Mouse (Mus musculus) neural tube, embryonic 14.5 days (tissue): ENCODE results near the gene Gm20388. TPM values are rescaled to one million over a fixed set of nuclear protein-coding genes. Genes with fewer than 3 reads are reported as not detected.

ENCODE experiments used
- ATAC-seq: fragments of 200-750 bp; cut with Nextera tagmentation; 2 replicates; pipeline ENCODE4 v1.8.0; 2017; ENCODE audit warnings: low read depth, mild to moderate bottlenecking, moderate TSS enrichment, moderate library complexity
- H3K27ac ChIP-seq: fragments of 300-500 bp; sonication (generic); 2 replicates; pipeline ENCODE4 v1.5.1; 2014; ENCODE audit warnings: low read depth, mild to moderate bottlenecking, control low read depth, low read length, moderate library complexity, mixed read lengths
- H3K27me3 ChIP-seq: fragments of 300-500 bp; sonication (generic); 2 replicates; pipeline ENCODE4 v1.6.1; 2014; ENCODE audit warnings: low read length; ENCODE audit not compliant: control insufficient read depth, insufficient read depth
- H3K36me3 ChIP-seq: fragments of 300-500 bp; sonication (generic); 2 replicates; pipeline ENCODE4 v1.6.1; 2014; ENCODE audit warnings: low read length, mixed read lengths; ENCODE audit not compliant: control insufficient read depth, insufficient read depth
- H3K4me1 ChIP-seq: fragments of 300-500 bp; sonication (generic); 2 replicates; pipeline ENCODE4 v1.6.1; 2014; ENCODE audit warnings: low read length; ENCODE audit not compliant: control insufficient read depth, insufficient read depth
- H3K4me2 ChIP-seq: fragments of 300-500 bp; sonication (generic); 2 replicates; pipeline ENCODE4 v1.6.1; 2014; ENCODE audit warnings: mild to moderate bottlenecking, low read depth, low read length, control low read depth
- H3K4me3 ChIP-seq: fragments of 300-500 bp; sonication (generic); 2 replicates; pipeline ENCODE4 v1.5.1; 2014; ENCODE audit warnings: low read depth, low read length, control low read depth, mixed read lengths
- H3K9ac ChIP-seq: fragments of 300-500 bp; sonication (generic); replicated peaks from 2 replicates; pipeline ENCODE4 v1.6.1; 2014; ENCODE audit warnings: low read depth, mild to moderate bottlenecking, control low read depth, low read length, mixed read lengths
- H3K9me3 ChIP-seq: fragments of 300-500 bp; sonication (generic); 2 replicates; pipeline ENCODE4 v1.6.1; 2016; ENCODE audit warnings: low read length; ENCODE audit not compliant: control insufficient read depth
- WGBS: fragments of 180-500 bp; shearing (Covaris S2); extraction: QIAGEN DNeasy Blood & Tissue Kit; methylation state at CpG from one replicate; pipeline ENCODE4 v1.1.7; 2014; 5-methylcytosine and 5-hydroxymethylcytosine counted together
- polyA plus RNA-seq: library from polyadenylated mRNA; unstranded; fragments of >200 nt; fragmentation: Nextera tagmentation; extraction: Ambion mirVana; gene quantifications from 2 replicates; pipeline ENCODE4 v1.2.1, GENCODE M21; 2014

Gm20388 gene
- polyA plus RNA-seq, 1 experiment from 2014 or later = 10.3 TPM

- H3K27me3 ChIP-seq = no peaks in the 10 kb centered on the region
- H3K36me3 ChIP-seq = peaks cover 17% of the 10 kb centered on the region
- H3K9me3 ChIP-seq = no peaks in the 10 kb centered on the region
- H3K4me2 ChIP-seq = no peak overlapping the region
- no peak overlapping the region for H3K9ac ChIP-seq
- no peak overlapping the region for H3K27ac ChIP-seq
- WGBS = 54% methylated on average over 5 of the region's 5 CpGs
- peaks cover 4% of the 10 kb centered on the region; the same call in 1 of the 2 replicates for H3K4me1 ChIP-seq
- ATAC-seq = peak; percentile 46; the same call in 1 of the 2 replicates
- H3K4me3 ChIP-seq = no peak overlapping the region
Measured at GRCm38 (mm10) chr8:119960531-119961104, 50.0 kb downstream of the Gm20388 start.

DNA sequence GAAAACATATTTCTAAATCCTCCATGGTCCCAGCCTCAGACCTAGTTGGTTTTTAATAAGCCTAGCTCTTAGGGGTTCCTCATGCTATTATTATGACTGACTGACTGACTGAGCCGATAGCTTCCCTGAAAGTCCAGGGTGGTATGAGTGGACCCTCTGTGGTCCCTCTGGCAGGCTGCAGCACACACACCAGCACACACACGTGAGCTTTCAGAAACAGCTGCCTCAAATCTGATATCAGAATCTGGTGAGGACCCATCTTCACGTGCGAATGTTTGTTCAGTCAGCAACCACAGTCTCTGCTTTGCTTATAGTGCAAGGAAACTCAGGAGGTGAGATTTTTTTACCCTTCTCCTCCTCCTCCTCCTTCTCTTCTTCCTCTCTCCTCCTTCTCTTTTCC lies 54.2 kb downstream of the Gm20388 start:
- ATAC-seq = no peak
- no peak overlapping the region for H3K4me3 ChIP-seq
- peaks cover 4% of the 10 kb centered on the region; the same call in 1 of the 2 replicates for H3K4me1 ChIP-seq
- no peaks in the 10 kb centered on the region for H3K27me3 ChIP-seq
- H3K27ac ChIP-seq = no peak overlapping the region
- no peak overlapping the region for H3K4me2 ChIP-seq
- no peak overlapping the region for H3K9ac ChIP-seq
- H3K36me3 ChIP-seq = no peaks in the 10 kb centered on the region
- H3K9me3 ChIP-seq = no peaks in the 10 kb centered on the region
- WGBS = 83% methylated on average over 4 of the region's 4 CpGs

DNA sequence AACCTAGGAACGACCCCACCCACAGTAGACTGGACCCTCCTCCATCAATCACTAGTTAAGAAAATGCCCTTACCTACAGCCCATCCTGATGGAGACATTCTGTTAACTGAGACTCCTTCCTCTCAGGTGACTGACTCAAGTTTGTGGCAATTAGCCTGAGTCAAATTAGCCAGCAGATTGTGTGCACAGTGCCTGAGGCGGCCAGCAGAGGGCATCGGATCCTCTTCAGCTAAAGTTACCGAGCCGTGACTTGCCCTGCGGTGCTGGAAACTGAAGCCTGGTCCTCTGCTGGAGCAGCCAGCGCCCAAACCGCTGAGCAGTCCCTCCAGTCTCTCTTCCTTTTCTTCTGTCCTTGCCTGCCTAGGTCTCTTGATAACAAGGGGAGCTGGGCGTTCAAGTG lies 56.8 kb downstream of the Gm20388 start:
- H3K4me1 ChIP-seq = no peaks in the 10 kb centered on the region
- H3K9me3 ChIP-seq = no peaks in the 10 kb centered on the region
- ATAC-seq = no peak
- H3K4me2 ChIP-seq = no peak overlapping the region
- WGBS = 88% methylated on average over 9 of the region's 9 CpGs
- H3K27me3 ChIP-seq = no peaks in the 10 kb centered on the region
- H3K4me3 ChIP-seq = no peak overlapping the region
- H3K9ac ChIP-seq = no peak overlapping the region
- no peaks in the 10 kb centered on the region for H3K36me3 ChIP-seq
- no peak overlapping the region for H3K27ac ChIP-seq

GRCm38 (mm10) chr8:119970169-119970568 lies 59.5 kb downstream of the Gm20388 start:
- H3K4me1 ChIP-seq = no peaks in the 10 kb centered on the region
- H3K9me3 ChIP-seq = no peaks in the 10 kb centered on the region
- H3K27me3 ChIP-seq = no peaks in the 10 kb centered on the region
- no peak overlapping the region for H3K4me2 ChIP-seq
- no peaks in the 10 kb centered on the region for H3K36me3 ChIP-seq
- no peak overlapping the region for H3K27ac ChIP-seq
- 80% methylated on average over 9 of the region's 9 CpGs for WGBS
- ATAC-seq = no peak
- no peak overlapping the region for H3K9ac ChIP-seq
- H3K4me3 ChIP-seq = no peak overlapping the region

DNA sequence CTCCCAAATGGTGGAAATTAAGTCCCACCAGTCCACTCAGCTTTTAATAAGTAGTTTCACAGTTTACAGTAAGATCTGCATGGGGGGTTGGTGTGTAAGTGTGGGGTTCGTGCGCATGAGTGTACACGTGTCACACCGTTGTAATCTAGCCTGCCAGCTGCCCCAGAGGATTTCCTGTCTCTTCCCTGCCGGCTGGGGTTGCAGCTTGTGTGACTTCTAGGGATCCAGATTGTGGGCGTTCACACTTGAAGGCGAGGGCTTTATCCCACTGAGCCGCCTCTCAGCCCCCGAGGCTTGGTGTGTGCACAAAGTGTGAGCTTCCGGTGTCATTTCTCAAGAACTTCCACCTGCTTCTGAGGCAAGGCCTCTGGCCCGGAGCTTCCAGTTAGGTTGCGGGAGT lies 61.9 kb downstream of the Gm20388 start:
- Histone ChIP-seq H3K4me2 (no peak overlapping the region), H3K4me1 (no peaks in the 10 kb centered on the region), H3K36me3 (no peaks in the 10 kb centered on the region), H3K27ac (no peak overlapping the region), H3K27me3 (no peaks in the 10 kb centered on the region), H3K9me3 (no peaks in the 10 kb centered on the region), H3K4me3 (no peak overlapping the region), H3K9ac (no peak overlapping the region)
- 79% methylated on average over 12 of the region's 12 CpGs for WGBS
- no peak for ATAC-seq

DNA sequence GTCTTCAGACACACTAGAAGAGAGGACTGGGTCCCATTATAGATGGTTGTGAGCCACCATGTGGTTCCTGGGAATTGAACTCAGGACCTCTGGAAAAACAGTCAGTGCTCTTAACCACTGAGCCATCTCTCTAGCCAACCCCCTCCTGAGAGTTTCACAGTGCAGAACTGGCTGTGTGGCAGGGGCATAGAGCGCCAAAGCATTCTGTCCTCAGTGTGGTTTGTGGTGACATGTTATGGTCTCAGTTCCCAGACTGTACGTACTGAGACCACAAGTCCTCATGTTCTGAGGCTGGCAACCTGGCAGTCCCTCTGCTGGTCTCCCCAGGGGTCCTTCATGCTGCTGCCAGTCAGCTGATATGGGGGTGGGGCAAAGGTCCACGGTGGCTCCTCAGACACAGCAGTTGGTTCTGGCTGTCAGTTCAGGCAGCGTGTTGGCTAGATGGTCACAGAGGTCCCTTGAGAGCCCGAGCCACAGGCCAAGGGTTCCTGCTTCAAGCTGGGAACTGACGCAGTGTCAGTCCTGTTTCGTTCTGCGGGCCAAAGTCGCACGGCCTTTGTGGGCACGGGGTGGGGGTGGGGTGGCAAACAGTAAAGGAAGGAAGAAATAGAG lies 68.2 kb downstream of the Gm20388 start:
- H3K36me3 ChIP-seq = no peaks in the 10 kb centered on the region
- 64% methylated on average over 11 of the region's 11 CpGs for WGBS
- no peak overlapping the region for H3K4me2 ChIP-seq
- no peak overlapping the region for H3K4me3 ChIP-seq
- H3K27ac ChIP-seq = no peak overlapping the region
- H3K4me1 ChIP-seq = no peaks in the 10 kb centered on the region
- H3K9me3 ChIP-seq = no peaks in the 10 kb centered on the region
- H3K27me3 ChIP-seq = no peaks in the 10 kb centered on the region
- ATAC-seq = no peak
- H3K9ac ChIP-seq = no peak overlapping the region

DNA sequence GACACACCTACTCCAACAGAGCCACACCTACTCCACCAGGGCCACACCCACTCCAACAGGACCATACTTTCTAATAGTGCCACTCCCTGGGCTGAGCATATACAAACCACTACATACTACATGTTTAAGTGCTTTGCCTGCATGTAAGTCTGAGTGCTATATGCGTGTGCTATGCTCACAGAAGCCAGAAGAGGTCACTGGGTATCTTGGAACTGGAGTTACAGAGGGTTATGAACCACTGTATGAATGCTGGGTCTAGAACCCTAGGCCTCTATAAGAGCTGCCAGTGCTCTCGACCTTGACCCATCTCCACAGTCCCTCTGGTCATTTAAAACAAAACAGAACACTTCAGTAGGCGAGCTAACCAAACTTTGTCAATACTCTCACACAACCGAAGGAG lies 70.6 kb downstream of the Gm20388 start:
- no peaks in the 10 kb centered on the region for H3K9me3 ChIP-seq
- H3K27ac ChIP-seq = no peak overlapping the region
- no peaks in the 10 kb centered on the region for H3K36me3 ChIP-seq
- 80% methylated on average over 4 of the region's 4 CpGs for WGBS
- H3K27me3 ChIP-seq = no peaks in the 10 kb centered on the region
- H3K4me2 ChIP-seq = no peak overlapping the region
- H3K4me3 ChIP-seq = no peak overlapping the region
- no peak for ATAC-seq
- no peaks in the 10 kb centered on the region for H3K4me1 ChIP-seq
- H3K9ac ChIP-seq = no peak overlapping the region

DNA sequence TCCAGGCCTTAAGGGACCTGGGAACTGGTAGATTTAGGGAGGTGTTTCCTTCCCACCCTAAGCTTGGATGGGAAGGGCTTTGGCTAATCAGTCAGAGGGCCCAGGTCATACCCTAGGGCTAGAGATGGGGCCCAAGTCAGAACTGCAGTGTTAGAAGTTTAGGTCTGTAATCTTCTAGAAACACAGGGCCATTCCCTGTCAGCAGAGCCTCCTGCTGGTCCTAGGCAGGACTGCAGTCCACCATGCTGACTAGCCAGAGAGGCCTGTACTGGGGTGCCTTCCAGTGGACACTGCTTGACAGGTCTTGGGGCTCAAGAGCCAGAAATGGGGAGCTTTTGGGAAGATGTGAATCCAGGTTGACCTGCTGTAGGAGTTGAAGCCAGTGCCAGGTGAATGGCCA lies 73.4 kb downstream of the Gm20388 start:
- Histone ChIP-seq H3K9ac (no peak overlapping the region), H3K4me2 (no peak overlapping the region), H3K27ac (no peak overlapping the region), H3K36me3 (no peaks in the 10 kb centered on the region), H3K27me3 (no peaks in the 10 kb centered on the region), H3K4me3 (no peak overlapping the region), H3K9me3 (no peaks in the 10 kb centered on the region), H3K4me1 (no peaks in the 10 kb centered on the region)
- no peak for ATAC-seq

DNA sequence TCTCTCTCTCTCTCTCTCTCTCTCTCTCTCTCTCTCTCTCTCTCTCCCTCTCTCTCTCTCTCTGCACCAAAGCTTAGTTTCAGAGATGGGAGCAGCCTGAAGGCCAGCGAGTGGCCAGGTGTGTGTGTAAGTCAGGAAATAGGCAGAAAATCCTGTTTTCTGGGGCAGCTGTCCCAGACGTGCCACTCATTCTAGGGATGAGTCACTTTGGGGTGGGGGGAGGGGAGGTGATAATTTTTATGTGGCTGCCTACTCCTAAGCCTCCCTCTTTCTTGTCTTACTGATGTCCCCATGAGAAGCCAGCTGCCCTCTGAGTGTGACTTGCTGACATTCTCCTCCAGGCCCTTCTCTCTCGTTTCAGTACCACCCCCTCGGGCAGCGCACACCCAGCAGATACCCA lies 75.5 kb downstream of the Gm20388 start:
- Histone ChIP-seq H3K27me3 (no peaks in the 10 kb centered on the region), H3K36me3 (no peaks in the 10 kb centered on the region), H3K27ac (no peak overlapping the region), H3K4me3 (no peak overlapping the region), H3K4me2 (no peak overlapping the region), H3K9ac (no peak overlapping the region), H3K9me3 (no peaks in the 10 kb centered on the region), H3K4me1 (no peaks in the 10 kb centered on the region)
- whole genome bisulfite sequencing = 73% methylated on average over 5 of the region's 5 CpGs
- ATAC-seq = no peak
